Mouse (Mus musculus) gastrocnemius, postnatal 14 days (tissue): ENCODE results near the gene Slc13a3. TPM values are rescaled to one million over a fixed set of nuclear protein-coding genes. Genes with fewer than 3 reads are reported as not detected.

Experiments used
- DNase-seq: peaks from one replicate; pipeline ENCODE4 v3.0.0; 2021; ENCODE audit warnings: mixed read lengths
- intact Hi-C: fragments of 180-260 bp; cut with DNase I; formaldehyde crosslinking; loops from one replicate; pipeline ENCODE4 v1.15.1; 2025; ENCODE audit warnings: low total_unique reads
- total RNA-seq, 2 experiments: library from RNA; stranded (reverse); gene quantifications; 2 replicates each; pipeline ENCODE4 v1.2.3; 2021

Gene Slc13a3
- total RNA-seq, 2 experiments from 2014 or later = 0.18 to 0.22 TPM

- no peak for DNase-seq
- intact Hi-C loops = loop anchor here (5.0 to 10.0 kb wide), 2 partner anchors 94 to 121 kb away; partner anchors contain the start of gene Zfp663
These were observed 12.8 kb upstream of the Slc13a3 start for GRCm38 (mm10) chr2:165485826-165486225.

DNA sequence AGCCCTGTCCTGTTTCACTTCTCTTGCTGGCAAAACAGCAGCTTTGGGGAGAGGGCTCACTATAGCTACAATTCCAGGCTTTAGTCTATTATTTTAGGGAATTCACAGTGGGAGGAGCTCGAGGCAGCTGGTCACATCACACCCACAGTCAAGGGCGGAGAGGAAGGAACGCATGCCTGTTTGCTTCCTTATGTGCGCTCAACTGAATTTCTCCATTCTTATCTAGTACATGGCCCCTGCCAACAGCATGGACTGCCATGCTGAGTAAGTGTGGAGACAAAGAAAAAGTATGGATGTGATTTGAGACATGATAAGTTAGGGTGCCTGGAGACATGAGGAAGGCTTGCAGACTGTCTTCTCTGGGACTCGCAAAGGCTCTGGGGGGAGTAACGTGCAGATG is 11.1 kb upstream of the Slc13a3 start:
- intact Hi-C loops = loop anchor here (10.0 kb wide), 1 partner anchor 119 kb away; the partner anchor contains the start of gene Zfp663
- no peak for DNase-seq

DNA sequence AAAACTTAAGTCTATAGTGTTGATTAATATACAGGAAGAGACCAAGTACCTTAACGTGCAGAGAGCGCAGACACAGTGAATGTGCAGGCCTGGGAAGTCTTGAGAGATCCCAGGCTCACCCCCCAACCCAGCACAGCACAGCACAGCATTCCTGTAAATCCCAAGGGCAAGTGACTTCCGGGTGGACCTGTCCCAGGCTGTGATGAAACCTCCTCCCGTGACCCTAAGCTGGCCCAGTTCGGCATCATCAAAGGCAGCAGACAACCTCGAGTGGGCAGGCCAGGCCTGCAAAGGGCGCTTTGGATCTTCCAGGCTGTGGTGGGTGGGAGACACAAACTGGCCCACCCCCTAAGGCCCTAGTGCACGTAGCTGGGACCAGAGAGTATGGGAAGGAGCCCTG is 9.0 kb upstream of the Slc13a3 start:
- no peak for DNase-seq
- intact Hi-C loops = loop anchor here (10.0 kb wide), 1 partner anchor 117 kb away; the partner anchor contains the start of gene Zfp663

- intact Hi-C loops = no loop called here
These were observed 2.8 kb upstream of the Slc13a3 start for GRCm38 (mm10) chr2:165475850-165476249.

DNA sequence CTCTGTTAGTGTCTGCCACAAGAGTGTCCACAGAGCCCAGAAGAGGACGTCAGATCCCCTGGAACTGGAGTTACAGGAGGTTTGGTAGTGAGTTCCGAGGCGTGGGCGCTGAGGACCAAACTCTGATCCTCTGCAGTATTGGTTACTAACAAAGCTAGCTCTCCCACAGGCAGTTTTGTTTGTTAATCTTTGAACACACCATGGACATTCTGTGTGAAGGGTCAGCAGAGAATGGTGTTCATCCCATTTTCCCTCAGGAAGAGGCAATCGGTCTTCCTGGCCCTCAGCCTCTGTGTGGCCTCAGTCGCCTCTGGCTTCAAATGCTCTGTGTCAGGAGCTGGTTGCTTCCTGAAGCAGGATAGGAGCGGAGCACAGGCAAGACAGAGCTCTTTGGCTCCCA is 2.4 kb upstream of the Slc13a3 start:
- no peak for DNase-seq
- intact Hi-C loops = no loop called here

More at GRCm38 (mm10) chr2:165475850-165476249, 2.8 kb upstream of the Slc13a3 start:
- no peak for DNase-seq

DNA sequence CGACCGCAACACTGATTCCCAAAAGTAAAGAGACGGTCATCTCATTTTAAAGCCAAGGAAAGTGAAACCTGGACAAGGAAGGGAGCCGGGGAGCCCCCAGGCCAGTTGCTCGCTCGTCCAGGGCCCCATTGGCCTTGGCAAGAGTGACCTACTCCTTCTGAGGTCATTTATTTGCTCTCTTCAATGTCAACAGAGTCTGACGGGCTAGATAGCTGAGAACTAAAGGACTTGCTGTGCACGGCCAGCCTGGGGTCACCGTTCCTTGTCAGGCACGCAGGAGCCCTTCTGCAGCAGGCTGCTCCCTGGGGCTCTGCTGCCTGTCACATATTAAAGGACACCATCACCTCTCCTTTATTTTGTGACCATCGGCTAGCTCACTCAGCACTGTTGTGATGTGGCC is 1.1 kb downstream of the Slc13a3 start:
- intact Hi-C loops = no loop called here
- no peak for DNase-seq

DNA sequence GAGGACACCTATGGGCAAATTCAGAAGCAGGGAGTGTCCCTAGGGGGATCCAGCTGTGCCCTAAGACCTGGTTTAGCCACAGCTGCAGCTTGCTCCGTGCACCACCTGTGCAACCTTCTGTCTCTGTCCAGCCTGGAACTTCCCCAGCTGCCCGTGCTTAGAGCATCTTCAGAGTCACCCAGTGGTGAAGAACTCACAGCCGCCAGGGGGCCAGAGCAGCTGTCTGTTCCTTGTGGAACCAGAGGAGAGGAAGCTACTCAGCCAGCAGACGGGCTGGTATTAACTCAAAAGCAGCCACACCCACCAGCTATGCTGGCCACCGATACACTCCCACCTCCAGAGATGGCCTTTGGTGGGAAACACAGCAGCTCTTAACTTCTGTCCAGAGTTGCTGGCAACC is 2.9 kb downstream of the Slc13a3 start:
- peak; percentile 26 for DNase-seq
- intact Hi-C loops = no loop called here

GRCm38 (mm10) chr2:165467824-165468452 is 5.1 kb downstream of the Slc13a3 start:
- DNase-seq = no peak
- intact Hi-C loops = no loop called here

GRCm38 (mm10) chr2:165459663-165460062 is 13.4 kb downstream of the Slc13a3 start:
- no peak for DNase-seq
- intact Hi-C loops = no loop called here

DNA sequence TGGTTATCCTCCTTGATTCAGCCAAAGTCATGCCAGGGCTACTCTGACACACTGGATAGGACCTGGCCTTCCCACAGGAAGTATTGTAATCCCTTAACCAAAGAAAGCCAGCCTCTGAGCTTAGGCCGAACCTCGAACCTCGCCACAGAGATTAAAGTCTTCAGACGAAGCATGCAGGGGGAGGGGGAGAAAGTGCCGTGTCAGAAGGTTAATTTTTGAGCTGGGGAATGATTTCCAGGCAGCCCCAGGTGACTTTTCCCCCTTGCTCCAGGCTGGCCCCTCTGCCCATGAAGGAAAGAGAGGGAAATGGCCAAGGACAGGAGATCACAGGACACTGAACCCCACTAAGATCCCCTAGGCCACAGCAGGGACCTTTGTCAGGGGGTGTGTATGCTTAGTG is 14.8 kb downstream of the Slc13a3 start:
- intact Hi-C loops = no loop called here
- DNase-seq = no peak

- intact Hi-C loops = no loop called here
These were observed 16.3 kb downstream of the Slc13a3 start for GRCm38 (mm10) chr2:165456710-165457109.

DNA sequence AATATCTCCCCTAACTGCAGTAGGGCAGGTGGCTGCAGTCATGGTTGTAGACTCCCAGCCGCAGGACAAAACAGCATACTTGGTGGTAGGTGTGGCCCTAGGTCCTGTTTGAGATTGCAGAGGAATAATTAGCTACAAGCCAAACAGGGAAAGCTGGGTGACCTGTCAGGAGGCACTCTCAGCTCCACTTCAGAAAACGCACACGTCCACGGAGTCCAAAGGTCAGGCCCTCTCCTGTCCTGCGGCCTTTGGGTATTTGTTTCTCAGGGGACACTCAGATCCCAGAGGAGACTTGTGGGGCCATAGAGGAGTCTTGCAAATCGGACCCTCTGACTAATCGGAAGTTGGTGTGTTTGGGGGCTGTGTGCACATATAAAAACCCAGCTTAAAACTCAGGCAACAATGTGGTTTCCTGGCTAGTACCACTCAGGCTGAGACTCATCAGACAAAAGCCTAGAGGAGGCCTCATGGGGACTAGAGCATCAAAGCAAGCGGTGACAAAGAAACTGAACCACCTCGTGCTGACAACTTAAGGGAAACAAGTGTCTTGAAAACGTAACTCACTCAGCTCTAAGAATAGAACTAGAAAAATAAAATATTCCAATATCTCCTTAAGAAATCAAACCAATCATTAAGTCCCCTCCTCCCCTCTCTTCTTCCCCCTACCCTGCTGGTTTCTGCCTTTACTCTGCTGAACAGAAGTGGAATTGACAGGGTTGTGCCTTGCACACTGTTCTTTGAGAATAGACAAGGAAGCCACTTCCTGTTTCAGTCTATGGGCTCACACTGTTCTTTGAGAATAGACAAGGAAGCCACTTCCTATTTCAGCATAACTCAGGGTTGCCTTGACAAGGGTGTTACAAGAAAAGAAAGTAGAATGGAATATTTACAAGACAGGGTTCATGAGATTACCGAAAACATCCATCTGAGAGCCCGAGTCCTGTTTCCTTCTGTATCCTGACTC is 20.0 kb downstream of the Slc13a3 start:
- no peak for DNase-seq
- intact Hi-C loops = no loop called here

More at GRCm38 (mm10) chr2:165456710-165457109, 16.3 kb downstream of the Slc13a3 start:
- no peak for DNase-seq

GRCm38 (mm10) chr2:165448475-165448874 is 24.6 kb downstream of the Slc13a3 start:
- DNase-seq = no peak
- intact Hi-C loops = no loop called here

GRCm38 (mm10) chr2:165444861-165445260 is 28.2 kb downstream of the Slc13a3 start:
- no peak for DNase-seq
- intact Hi-C loops = no loop called here

DNA sequence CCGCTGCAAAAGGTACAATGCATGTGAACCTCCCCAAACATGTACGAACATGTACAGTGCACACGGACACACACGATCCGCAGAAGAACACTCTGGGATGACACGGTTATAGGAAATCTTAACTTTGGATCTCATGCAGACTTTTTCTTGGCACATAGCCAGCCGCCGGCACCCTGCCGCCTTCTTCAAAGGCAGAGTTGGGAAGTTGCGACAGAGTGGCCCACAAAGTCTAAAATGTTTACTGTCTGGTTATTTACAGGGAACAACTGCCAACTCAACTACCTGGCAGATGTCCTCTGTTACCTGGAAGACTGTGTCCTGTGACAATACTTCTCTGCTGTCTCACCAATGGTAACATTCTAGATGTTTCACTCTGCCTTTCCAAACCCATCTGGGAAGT is 30.0 kb downstream of the Slc13a3 start:
- no peak for DNase-seq
- intact Hi-C loops = no loop called here

DNA sequence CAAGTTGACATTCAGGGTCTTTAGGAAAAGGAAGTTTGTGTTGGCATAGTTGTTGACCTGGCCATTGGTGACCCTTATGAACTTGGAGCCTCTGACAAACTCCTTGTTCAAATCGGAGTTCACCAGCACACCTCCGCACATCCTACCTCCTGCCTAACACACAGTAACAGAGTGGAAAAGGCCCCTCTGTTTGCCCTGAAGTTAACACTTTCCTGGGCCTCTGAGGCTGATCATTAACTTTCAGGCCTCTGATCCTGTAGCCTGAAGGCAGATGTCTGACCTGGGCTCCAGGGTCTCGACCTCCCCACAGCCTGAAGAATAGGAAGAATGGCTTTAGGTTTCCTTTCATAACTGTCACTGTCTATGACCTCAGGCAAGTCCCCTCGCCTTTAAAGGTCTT is 31.4 kb downstream of the Slc13a3 start:
- DNase-seq = no peak
- intact Hi-C loops = no loop called here

DNA sequence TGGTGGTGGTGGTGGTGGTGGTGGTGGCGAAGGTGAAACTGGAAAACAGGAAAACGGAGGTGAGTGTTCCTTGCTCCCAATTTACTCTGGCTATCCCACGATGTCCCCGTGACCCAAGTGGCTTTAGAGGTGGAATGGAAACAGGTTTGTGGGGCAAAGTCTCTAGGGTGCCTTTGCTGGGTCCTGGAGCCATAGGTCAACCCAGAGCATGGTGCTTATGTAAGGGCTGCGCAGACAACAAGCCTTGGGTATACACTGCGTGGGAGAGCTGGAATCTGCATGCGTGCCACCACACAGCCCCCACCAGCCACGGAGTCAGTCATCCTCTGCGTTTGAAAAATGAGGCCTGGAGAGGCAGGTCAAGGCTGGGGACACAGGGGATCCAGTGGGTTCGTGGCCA is 33.4 kb downstream of the Slc13a3 start:
- DNase-seq = no peak
- intact Hi-C loops = no loop called here

DNA sequence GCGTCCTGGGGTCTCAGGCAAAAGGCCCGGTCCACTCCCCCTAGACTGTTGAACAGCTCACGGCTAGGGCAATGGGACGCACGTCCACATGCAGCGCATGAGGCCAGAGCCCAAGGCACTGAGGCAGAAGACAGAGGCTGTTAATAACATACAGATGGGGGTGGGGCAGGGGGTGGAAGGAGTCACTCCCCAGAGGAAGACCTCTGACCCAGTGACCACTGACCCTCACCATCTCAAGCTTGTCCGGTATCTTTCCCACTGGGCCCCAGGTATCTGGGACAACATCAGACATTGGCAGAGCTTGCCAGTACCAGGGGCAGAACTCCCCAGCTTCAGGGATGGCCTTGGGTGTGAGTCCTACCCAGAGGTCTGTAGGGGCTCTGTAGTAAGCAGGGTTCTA is 34.1 kb downstream of the Slc13a3 start:
- intact Hi-C loops = no loop called here
- no peak for DNase-seq

GRCm38 (mm10) chr2:165428694-165429093 is 44.3 kb downstream of the Slc13a3 start:
- no peak for DNase-seq
- intact Hi-C loops = no loop called here

DNA sequence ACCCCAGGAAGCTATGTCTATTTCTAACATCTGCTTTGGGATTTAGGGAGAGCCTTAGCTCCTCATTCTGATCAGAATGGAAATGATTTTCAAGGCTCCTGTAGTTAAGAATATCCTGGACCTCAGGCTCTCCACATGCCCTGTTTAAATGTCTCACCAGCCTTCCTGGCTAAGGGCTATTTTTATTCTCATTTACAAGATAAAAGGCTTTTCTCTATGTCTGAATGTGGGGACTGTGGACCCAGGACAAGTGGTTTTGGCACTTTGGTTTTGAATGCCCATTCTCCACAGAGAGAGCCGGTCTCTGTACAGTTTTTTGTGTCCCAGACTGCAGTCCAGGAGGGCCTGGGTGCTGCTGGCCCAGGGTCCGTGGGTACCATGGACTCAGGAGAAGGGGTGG is 52.8 kb downstream of the Slc13a3 start:
- intact Hi-C loops = no loop called here
- no peak for DNase-seq

DNA sequence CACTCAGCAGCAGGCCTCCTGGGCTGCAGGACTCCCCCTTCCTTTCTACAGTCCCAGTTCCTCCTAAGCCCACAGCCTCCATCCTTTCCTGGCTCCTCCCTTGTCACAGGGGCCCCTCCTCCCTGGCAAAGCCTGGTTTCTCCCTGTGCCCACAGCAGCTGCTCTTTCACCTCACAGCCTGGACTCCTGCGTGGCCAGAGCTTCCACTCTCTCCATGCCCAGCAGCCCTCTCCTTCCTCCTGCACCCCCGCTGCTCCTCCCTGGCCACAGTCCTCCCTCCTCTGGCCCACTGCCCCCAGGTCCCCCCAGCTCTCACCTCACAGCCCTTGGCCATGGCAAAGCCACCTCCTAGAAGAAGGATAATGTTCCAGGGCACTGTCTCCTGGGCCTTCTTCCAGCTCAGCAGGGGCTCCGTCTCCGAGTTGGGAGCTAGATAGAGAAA is 53.3 kb downstream of the Slc13a3 start:
- intact Hi-C loops = no loop called here
- DNase-seq = no peak
